Mouse (Mus musculus): ENCODE measurements around the gene Isy1. TPM values are rescaled to one million over a fixed set of nuclear protein-coding genes. Genes with fewer than 3 reads are reported as not detected.

Gene Isy1
- polyA plus RNA-seq, 1 experiment from 2014 or later = 19.8 TPM

DNA sequence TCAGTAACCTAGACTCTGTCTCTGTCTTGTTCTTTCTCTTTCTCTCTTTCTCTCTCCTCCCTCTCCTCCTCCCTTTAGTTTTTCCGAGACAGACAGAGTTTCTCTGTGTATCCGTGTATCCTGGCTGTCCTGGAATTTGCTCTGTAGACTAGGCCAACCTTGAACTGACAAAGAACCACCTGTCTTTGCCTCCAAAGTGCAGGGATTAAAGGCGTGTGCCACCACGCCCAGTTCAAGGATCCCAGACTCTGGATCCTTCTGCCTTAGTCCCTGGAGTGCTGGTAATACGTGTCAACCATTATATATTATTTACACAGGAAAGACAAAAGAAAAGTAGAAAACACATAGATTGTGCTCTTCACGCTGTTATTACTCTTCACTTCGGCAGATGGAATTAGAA, 32.6 kb upstream of the Isy1 start:
- no peak for DNase-seq
- H3K27me3 ChIP-seq (ENCODE audit: insufficient read depth, low read length) = no peaks in the 10 kb centered on the region
- WGBS (ENCODE audit: insufficient replicate concordance) = 78% methylated on average over 7 of the region's 7 CpGs
- no peak overlapping the region for H3K4me2 ChIP-seq (ENCODE audit: low read depth, low read length)
- no peaks in the 10 kb centered on the region for H3K36me3 ChIP-seq (replicated peaks; ENCODE audit: insufficient read depth, low read length)
- H3K4me1 ChIP-seq (ENCODE audit: insufficient read depth) = peaks cover 40% of the 10 kb centered on the region
- H3K27ac ChIP-seq (ENCODE audit: low read depth) = no peak overlapping the region
- TF ChIP-seq EP300 (IDR thresholded peaks at IDR 0.05; ENCODE audit: low read depth) = no peak
- no peak for TF ChIP-seq CTCF (IDR thresholded peaks at IDR 0.05; ENCODE audit: low read depth)
- H3K9ac ChIP-seq (replicated peaks) = no peak overlapping the region
- no peak for ATAC-seq
- no peak overlapping the region for H3K4me3 ChIP-seq (ENCODE audit: low read depth, low read length)
- no peaks in the 10 kb centered on the region for H3K9me3 ChIP-seq (ENCODE audit: low read length)

DNA sequence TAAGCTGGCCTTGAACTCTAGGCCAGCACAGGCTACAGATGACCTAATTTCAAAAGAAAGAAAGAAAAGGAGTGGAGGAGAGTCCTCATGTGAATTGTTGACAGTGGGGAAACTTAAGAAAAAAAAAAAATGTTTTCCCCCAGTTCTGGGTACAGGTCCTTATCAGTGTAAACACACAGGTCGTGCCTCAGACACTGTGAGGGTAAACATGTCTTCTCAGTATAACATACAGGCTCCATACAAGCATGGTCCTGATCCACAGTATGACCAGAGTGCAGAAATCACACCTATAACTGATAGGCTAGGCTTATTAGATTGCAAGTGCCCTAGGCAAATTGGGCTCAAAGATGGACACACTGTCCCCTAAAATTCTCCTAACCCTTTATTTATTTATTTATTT, 31.8 kb upstream of the Isy1 start:
- no peaks in the 10 kb centered on the region for H3K9me3 ChIP-seq (ENCODE audit: low read length)
- no peak for DNase-seq
- H3K4me2 ChIP-seq (ENCODE audit: low read depth, low read length) = no peak overlapping the region
- H3K36me3 ChIP-seq (replicated peaks; ENCODE audit: insufficient read depth, low read length) = no peaks in the 10 kb centered on the region
- H3K4me1 ChIP-seq (ENCODE audit: insufficient read depth) = peaks cover 37% of the 10 kb centered on the region
- no peaks in the 10 kb centered on the region for H3K27me3 ChIP-seq (ENCODE audit: insufficient read depth, low read length)
- no peak for ATAC-seq
- no peak overlapping the region for H3K9ac ChIP-seq (replicated peaks)
- TF ChIP-seq EP300 (IDR thresholded peaks at IDR 0.05; ENCODE audit: low read depth) (peak; percentile 14; the same call in 1 of the 2 replicates), CTCF (IDR thresholded peaks at IDR 0.05; ENCODE audit: low read depth) (no peak)
- 0 out of 2 replicates have a peak overlapping the region, but pooled peaks have one; percentile 16 for H3K27ac ChIP-seq (ENCODE audit: low read depth)
- no peak overlapping the region for H3K4me3 ChIP-seq (ENCODE audit: low read depth, low read length)
- WGBS (ENCODE audit: insufficient replicate concordance) = 26% methylated on average over 1 of the region's 1 CpGs

DNA sequence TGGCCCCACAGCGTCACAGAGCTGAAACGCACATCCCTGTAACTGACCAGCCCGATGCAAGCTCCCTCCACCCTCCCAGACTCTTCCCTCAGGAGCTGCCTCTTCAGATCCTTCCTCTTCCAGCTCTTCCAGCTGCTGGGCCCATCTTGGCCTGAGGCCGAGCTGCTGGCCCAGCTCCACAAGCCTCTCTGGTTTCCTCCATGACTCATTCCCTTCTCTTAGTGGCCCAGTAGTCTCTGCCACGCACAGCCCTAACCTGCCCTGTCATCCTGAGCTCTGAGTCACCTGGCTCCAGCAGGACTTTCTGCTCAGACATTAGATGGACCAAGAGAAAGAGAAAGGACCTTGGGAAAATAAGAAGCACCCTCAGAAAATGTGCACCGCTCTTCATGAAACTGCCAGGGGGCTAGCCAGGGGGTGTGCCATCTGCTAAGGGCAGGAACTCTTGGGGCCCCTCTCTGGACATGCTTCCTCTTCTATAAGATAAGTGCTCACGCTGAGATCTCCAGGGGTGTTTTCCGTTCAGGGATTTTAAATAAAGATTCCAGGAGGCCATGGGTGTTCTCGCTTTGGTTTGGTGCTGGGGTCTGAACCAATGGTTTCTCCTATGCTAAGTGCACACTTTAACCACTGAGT, 30.4 kb upstream of the Isy1 start:
- H3K4me2 ChIP-seq (ENCODE audit: low read depth, low read length) = no peak overlapping the region
- DNase-seq = peak; percentile 59

DNA sequence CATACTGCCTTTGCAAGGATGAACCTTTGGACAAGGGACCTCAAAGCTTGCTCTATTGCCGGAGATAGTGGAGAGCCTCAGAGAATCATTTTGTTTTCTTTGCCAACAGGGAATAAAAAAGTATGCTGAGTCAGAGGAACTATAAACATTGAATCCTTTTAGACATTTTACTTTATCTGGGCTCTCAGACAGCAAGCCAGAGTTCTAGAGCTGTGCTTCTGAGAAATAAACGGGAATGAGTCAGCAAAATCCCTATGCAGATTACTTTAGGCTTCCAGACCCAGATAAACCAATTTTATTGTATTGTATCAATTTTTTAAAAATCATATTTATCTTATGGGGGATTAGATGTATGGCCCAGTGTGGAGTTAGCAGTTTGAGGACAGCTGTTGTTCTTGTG, 28.7 kb upstream of the Isy1 start:
- H3K9ac ChIP-seq (replicated peaks) = no peak overlapping the region
- H3K36me3 ChIP-seq (replicated peaks; ENCODE audit: insufficient read depth, low read length) = no peaks in the 10 kb centered on the region
- peaks cover 27% of the 10 kb centered on the region for H3K4me1 ChIP-seq (ENCODE audit: insufficient read depth)
- no peak for DNase-seq
- peak; percentile 26; the same call in 1 of the 2 replicates for ATAC-seq
- no peaks in the 10 kb centered on the region for H3K27me3 ChIP-seq (ENCODE audit: insufficient read depth, low read length)
- H3K27ac ChIP-seq (ENCODE audit: low read depth) = peak overlapping the region; percentile 70; the same call in 1 of the 2 replicates
- WGBS (ENCODE audit: insufficient replicate concordance) = 27% methylated on average over 2 of the region's 2 CpGs
- no peak overlapping the region for H3K4me2 ChIP-seq (ENCODE audit: low read depth, low read length)
- H3K9me3 ChIP-seq (ENCODE audit: low read length) = no peaks in the 10 kb centered on the region
- no peak overlapping the region for H3K4me3 ChIP-seq (ENCODE audit: low read depth, low read length)
- TF ChIP-seq CTCF (IDR thresholded peaks at IDR 0.05; ENCODE audit: low read depth) (no peak), EP300 (IDR thresholded peaks at IDR 0.05; ENCODE audit: low read depth) (no peak; the same call in 1 of the 2 replicates)

More for the DNA sequence above, 30.4 kb upstream of the Isy1 start:
- no peak overlapping the region for H3K9ac ChIP-seq (replicated peaks)
- WGBS (ENCODE audit: insufficient replicate concordance) = 40% methylated on average over 9 of the region's 9 CpGs
- peak; percentile 57 for ATAC-seq
- no peaks in the 10 kb centered on the region for H3K9me3 ChIP-seq (ENCODE audit: low read length)
- no peaks in the 10 kb centered on the region for H3K36me3 ChIP-seq (replicated peaks; ENCODE audit: insufficient read depth, low read length)
- no peak overlapping the region for H3K4me3 ChIP-seq (ENCODE audit: low read depth, low read length)
- no peaks in the 10 kb centered on the region for H3K27me3 ChIP-seq (ENCODE audit: insufficient read depth, low read length)
- H3K27ac ChIP-seq (ENCODE audit: low read depth) = peak overlapping the region; percentile 25; the same call in 1 of the 2 replicates
- peaks cover 32% of the 10 kb centered on the region for H3K4me1 ChIP-seq (ENCODE audit: insufficient read depth)
- TF ChIP-seq EP300 (IDR thresholded peaks at IDR 0.05; ENCODE audit: low read depth) (no peak), CTCF (IDR thresholded peaks at IDR 0.05; ENCODE audit: low read depth) (no peak)

DNA sequence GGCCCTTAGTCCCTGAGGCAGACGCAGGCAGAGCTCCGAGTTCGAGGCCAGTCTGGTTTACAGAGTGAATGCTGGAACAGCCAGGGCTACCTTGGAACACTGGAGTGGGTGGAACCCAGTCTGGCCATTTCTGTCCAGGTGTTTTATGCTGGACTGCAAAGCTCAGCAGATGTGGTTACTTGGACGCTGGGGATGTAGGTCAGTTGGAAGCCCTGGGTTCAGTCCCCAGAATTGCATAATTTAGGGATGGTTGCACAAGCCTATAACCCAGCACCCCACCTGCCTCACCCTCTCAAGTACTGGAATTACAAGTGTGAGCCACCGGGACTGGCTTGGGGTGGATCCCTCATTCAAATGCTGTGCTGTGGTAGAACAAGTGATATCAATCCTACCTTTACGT, 27.6 kb upstream of the Isy1 start:
- H3K27me3 ChIP-seq (ENCODE audit: insufficient read depth, low read length) = no peaks in the 10 kb centered on the region

DNA sequence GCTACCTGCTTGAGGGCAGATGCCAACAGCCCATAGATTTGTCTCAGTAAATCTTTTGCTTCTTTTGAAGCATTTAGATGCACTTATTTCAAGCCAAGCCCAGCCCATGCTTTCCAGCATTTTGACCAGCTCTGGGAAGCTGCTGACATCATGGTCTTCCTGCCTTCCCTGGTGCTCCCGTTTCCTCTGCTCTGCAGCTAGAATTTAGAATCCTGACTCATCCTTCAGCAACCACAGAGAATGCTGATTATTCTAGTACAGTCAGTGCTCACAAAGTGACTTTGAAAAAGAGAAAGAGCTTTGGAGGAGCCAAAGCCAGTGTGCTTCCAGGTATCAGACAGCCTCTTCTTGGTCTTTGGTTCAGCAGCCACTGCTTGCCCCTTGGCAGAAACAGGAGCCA, 18.5 kb upstream of the Isy1 start:
- no peak for ATAC-seq
- no peaks in the 10 kb centered on the region for H3K4me1 ChIP-seq (ENCODE audit: insufficient read depth)

More for the DNA sequence above, 27.6 kb upstream of the Isy1 start:
- Histone ChIP-seq H3K27ac (ENCODE audit: low read depth) (no peak overlapping the region), H3K36me3 (replicated peaks; ENCODE audit: insufficient read depth, low read length) (no peaks in the 10 kb centered on the region), H3K9ac (replicated peaks) (no peak overlapping the region), H3K4me3 (ENCODE audit: low read depth, low read length) (no peak overlapping the region), H3K9me3 (ENCODE audit: low read length) (no peaks in the 10 kb centered on the region), H3K4me1 (ENCODE audit: insufficient read depth) (peaks cover 27% of the 10 kb centered on the region), H3K4me2 (ENCODE audit: low read depth, low read length) (no peak overlapping the region)
- ATAC-seq (0 out of 2 replicates have a peak, but pooled peaks have one; percentile 28), DNase-seq (no peak)
- 64% methylated on average over 6 of the region's 6 CpGs for WGBS (ENCODE audit: insufficient replicate concordance)
- TF ChIP-seq EP300 (IDR thresholded peaks at IDR 0.05; ENCODE audit: low read depth) (no peak), CTCF (IDR thresholded peaks at IDR 0.05; ENCODE audit: low read depth) (no peak)

More for the DNA sequence above, 18.5 kb upstream of the Isy1 start:
- TF ChIP-seq CTCF (IDR thresholded peaks at IDR 0.05; ENCODE audit: low read depth) (no peak), EP300 (IDR thresholded peaks at IDR 0.05; ENCODE audit: low read depth) (no peak)
- no peak overlapping the region for H3K4me2 ChIP-seq (ENCODE audit: low read depth, low read length)
- no peak overlapping the region for H3K9ac ChIP-seq (replicated peaks)
- no peaks in the 10 kb centered on the region for H3K27me3 ChIP-seq (ENCODE audit: insufficient read depth, low read length)
- H3K9me3 ChIP-seq (ENCODE audit: low read length) = no peaks in the 10 kb centered on the region
- no peak overlapping the region for H3K27ac ChIP-seq (ENCODE audit: low read depth)
- 34% methylated on average over 1 of the region's 1 CpGs for WGBS (ENCODE audit: insufficient replicate concordance)
- DNase-seq = no peak
- no peak overlapping the region for H3K4me3 ChIP-seq (ENCODE audit: low read depth, low read length)
- H3K36me3 ChIP-seq (replicated peaks; ENCODE audit: insufficient read depth, low read length) = no peaks in the 10 kb centered on the region

All from liver, postnatal 0 days (tissue).